In genomic region chr2:65845551-65845950, GRCm38 (mm10) we compare ENCODE assay signal across 10 mouse cellular contexts. TPM values are rescaled to one million over a fixed set of nuclear protein-coding genes. Genes with fewer than 3 reads are reported as not detected.
DNase-seq lines count a peak whose midpoint lies in the region; ATAC-seq lines count a peak whose summit lies in the region.
"Had no signal": no experiment of that assay in that cellular context is flagged by ENCODE, and none has a peak within 500 bp of the region (broad histone marks: within the 10 kb centered on the region; RNA-seq: fewer than 3 reads in every experiment).

Csrnp3 (plus strand) TSS chr2:65845767.

- no peak for DNase-seq in heart, adult 8-10 months (ENCODE audit: low spot score)
- DNase-seq in embryo, embryonic 10.5 days (ENCODE audit: low spot score), result peak; percentile 91
- peak; percentile 57 to 67 for DNase-seq in layer of hippocampus, postnatal 10 days (ENCODE audit: low spot score in 2 of 2)
- peak; percentile 21 for DNase-seq in lung, postnatal 14 days
- DNase-seq in right cerebral cortex, postnatal 10 days (ENCODE audit: low spot score in 2 of 2), result peak; percentile 89 to 92

- H3K4me2 ChIP-seq in heart, embryonic 14.5 days (ENCODE audit: low read length), result peak within 1 kb of the TSS; percentile 88
- H3K4me2 ChIP-seq in heart, embryonic 16.5 days (ENCODE audit: low read depth, low read length), result peak within 1 kb of the TSS; percentile 89

- H3K27ac ChIP-seq in heart, embryonic 14.5 days (replicated peaks in 1 of 2; ENCODE audit: control insufficient read depth in 1 of 2, insufficient read depth in 1 of 2, low read depth in 2 of 2, low read length in 2 of 2), result no peak within 1 kb of the TSS
- no peak within 1 kb of the TSS for H3K27ac ChIP-seq in heart, embryonic 16.5 days (ENCODE audit: low read length)
- H3K27ac ChIP-seq: macrophage had no signal

- 0% methylated on average over 6 of the region's 6 CpGs for WGBS in heart, embryonic 14.5 days
- WGBS in heart, embryonic 16.5 days, result 4% methylated on average over 6 of the region's 6 CpGs

- no peaks in the 10 kb centered on the region for H3K4me1 ChIP-seq in heart, embryonic 14.5 days (ENCODE audit: control insufficient read depth in 2 of 2, insufficient read depth in 2 of 2, low read length in 2 of 2)
- peaks cover 9% of the 10 kb centered on the region; the same call in 1 of the 2 replicates for H3K4me1 ChIP-seq in heart, embryonic 16.5 days (ENCODE audit: control insufficient read depth, insufficient read depth, low read length)

- peak within 1 kb of the TSS; percentile 46 to 51 for H3K4me3 ChIP-seq in heart, embryonic 14.5 days (ENCODE audit: control insufficient read depth in 1 of 2, insufficient read depth in 1 of 2, low read depth in 1 of 2, low read length in 2 of 2)
- H3K4me3 ChIP-seq in heart, embryonic 16.5 days (ENCODE audit: low read length), result peak within 1 kb of the TSS; percentile 56

- no peak for ATAC-seq in heart, embryonic 14.5 days (ENCODE audit: insufficient number of reproducible peaks, insufficient read depth, low FRiP score, low read depth)
- peak; percentile 67; the same call in 1 of the 2 replicates for ATAC-seq in heart, embryonic 16.5 days (replicated peaks; ENCODE audit: extremely low read depth, insufficient read depth, low FRiP score)
- no peak for ATAC-seq in inflammation-experienced regulatory T-cells, adult 6 months

- H3K36me3 ChIP-seq in heart, embryonic 14.5 days (ENCODE audit: control insufficient read depth, insufficient read depth, low read length), result no peaks in the 10 kb centered on the region
- no peaks in the 10 kb centered on the region for H3K36me3 ChIP-seq in heart, embryonic 16.5 days (ENCODE audit: control insufficient read depth, insufficient read depth)

- peak within 1 kb of the TSS; percentile 54 for H3K9ac ChIP-seq in heart, embryonic 14.5 days (ENCODE audit: low read length)
- peak within 1 kb of the TSS; percentile 46 for H3K9ac ChIP-seq in heart, embryonic 16.5 days (ENCODE audit: low read length)

- H3K27me3 ChIP-seq in heart, embryonic 14.5 days (ENCODE audit: control insufficient read depth, insufficient read depth, low read length), result no peaks in the 10 kb centered on the region
- no peaks in the 10 kb centered on the region for H3K27me3 ChIP-seq in heart, embryonic 16.5 days (ENCODE audit: control insufficient read depth, insufficient read depth, low read length)
- H3K27me3 ChIP-seq: CH12.LX had no signal

- H3K9me3 ChIP-seq in heart, embryonic 14.5 days (ENCODE audit: control insufficient read depth, low read length), result no peaks in the 10 kb centered on the region
- H3K9me3 ChIP-seq in heart, embryonic 16.5 days (replicated peaks; ENCODE audit: control insufficient read depth, low read length), result no peaks in the 10 kb centered on the region

RNA-seq across cellular contexts. Expression of gene Csrnp3, which starts in this region (rescaled TPM):
- polyA plus RNA-seq in heart, embryonic 14.5 days (2014; fragmentation: Nextera tagmentation; extraction: Ambion mirVana), result 0.67 and 1.5 TPM in 2 replicates
- under 1 TPM; 0.32 to 0.87 (median 0.63) TPM for total RNA-seq in heart, adult 8-10 months (2022)
- polyA plus RNA-seq in heart, embryonic 16.5 days (2015; fragmentation: Nextera tagmentation; extraction: Ambion mirVana), result 0.99 and 1.2 TPM in 2 replicates
- total RNA-seq in layer of hippocampus, postnatal 10 days (2021), result 10 to 100 TPM; 87.9 to 88.0 TPM
- polyA plus RNA-seq in inflammation-experienced regulatory T-cells, adult 6 months (2017; shearing (Covaris generic)), result not detected
- polyA plus RNA-seq: macrophage had no signal

Comparison
In these comparisons a context has a peak if more than half of its experiments do, and no peak if none do; other contexts are left out.
1. RNA of gene Csrnp3 (total RNA-seq): 87.9 to 88.0 TPM in layer of hippocampus, postnatal 10 days; 0.32 to 0.87 TPM in heart, adult 8-10 months; every median in the first group is over 10 times any median in the second.